Mouse (Mus musculus): ENCODE measurements around the gene Krt25. TPM values are rescaled to one million over a fixed set of nuclear protein-coding genes. Genes with fewer than 3 reads are reported as not detected.

Gene Krt25
- polyA plus RNA-seq, 1 experiment, result 0.16 TPM

DNA sequence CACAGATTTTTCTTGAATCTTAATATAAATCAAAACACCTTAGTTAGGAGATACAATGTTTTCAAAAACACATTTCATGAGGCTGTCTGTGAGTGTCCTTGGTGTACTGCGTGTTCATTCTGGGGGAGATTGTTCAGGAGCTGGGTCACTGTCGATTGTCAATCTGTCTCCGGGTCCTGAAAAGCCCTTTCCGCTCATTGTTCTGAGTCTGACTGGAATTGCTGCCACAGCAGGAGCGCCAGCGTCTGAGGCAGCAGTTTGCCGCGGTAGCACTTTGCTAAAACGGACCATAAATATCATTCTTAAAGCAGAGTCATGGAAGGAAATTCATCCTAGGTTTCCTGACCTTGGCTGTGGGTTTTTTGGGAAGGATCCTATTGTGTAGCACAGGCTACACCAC, 57.0 kb downstream of the Krt25 start:
- DNase-seq, result no peak
- 37% methylated on average over 9 of the region's 9 CpGs for WGBS
- H3K36me3 ChIP-seq (ENCODE audit: control insufficient read depth, insufficient read depth, low read length), result no peaks in the 10 kb centered on the region
- H3K27me3 ChIP-seq (ENCODE audit: control insufficient read depth, insufficient read depth, low read length), result no peaks in the 10 kb centered on the region; the same call in 1 of the 2 replicates
- H3K27ac ChIP-seq (ENCODE audit: control insufficient read depth, insufficient read depth, low read length), result no peak overlapping the region
- H3K4me1 ChIP-seq (replicated peaks; ENCODE audit: control insufficient read depth, insufficient read depth, low read length), result no peaks in the 10 kb centered on the region
- TF ChIP-seq CTCF (IDR thresholded peaks at IDR 0.05; ENCODE audit: borderline replicate concordance, control insufficient read depth, extremely low read depth, insufficient read depth, low read length, poor library complexity) (no peak), POLR2A (IDR thresholded peaks at IDR 0.05; ENCODE audit: control insufficient read depth, extremely low read depth, insufficient read depth, low read length, poor library complexity) (no peak)
- no peak overlapping the region for H3K4me3 ChIP-seq (ENCODE audit: control insufficient read depth, insufficient read depth, low read length)

Other genes starting within 250 kb of the Krt25 start
- 5.2 and 7.5 TPM in 2 replicates for gene Tns4, start 233.6 kb downstream of the Krt25 start, polyA plus RNA-seq (2012; rRNA removed)
- gene Ccr7, start 167.9 kb downstream of the Krt25 start, polyA plus RNA-seq (2012; rRNA removed), result 202 and 240 TPM in 2 replicates
- 37.0 and 43.5 TPM in 2 replicates for gene Smarce1, start 91.9 kb downstream of the Krt25 start, polyA plus RNA-seq (2012; rRNA removed)
- 0.23 and 0.40 TPM in 2 replicates for gene Krt222, start 78.9 kb downstream of the Krt25 start, polyA plus RNA-seq (2012; rRNA removed)
- 0.10 and 0.12 TPM in 2 replicates for gene Krt24, start 37.7 kb downstream of the Krt25 start, polyA plus RNA-seq (2012; rRNA removed)
- not detected in 2 replicates for gene Krt26, start 15.0 kb upstream of the Krt25 start, polyA plus RNA-seq (2012; rRNA removed)
- gene Krt27, start 28.2 kb upstream of the Krt25 start, polyA plus RNA-seq (2012; rRNA removed), result 0.05 and 0.13 TPM in 2 replicates
- gene Krt28, start 52.0 kb upstream of the Krt25 start, polyA plus RNA-seq (2012; rRNA removed), result not detected in 2 replicates
- 4.9 and 6.4 TPM in 2 replicates for gene Krt10, start 66.4 kb upstream of the Krt25 start, polyA plus RNA-seq (2012; rRNA removed)
- gene Krt12, start 99.3 kb upstream of the Krt25 start, polyA plus RNA-seq (2012; rRNA removed), result 0.27 and 0.34 TPM in 2 replicates
- 0.65 and 1.0 TPM in 2 replicates for gene Krt20, start 115.2 kb upstream of the Krt25 start, polyA plus RNA-seq (2012; rRNA removed)
- gene Krt23, start 170.2 kb upstream of the Krt25 start, polyA plus RNA-seq (2012; rRNA removed), result 1.5 and 1.7 TPM in 2 replicates
- 0.11 TPM in 1 of 2 replicates, not detected in the other for gene Krt39, start 198.4 kb upstream of the Krt25 start, polyA plus RNA-seq (2012; rRNA removed)
- 0.09 TPM in 1 of 2 replicates, not detected in the other for gene Krt40, start 220.2 kb upstream of the Krt25 start, polyA plus RNA-seq (2012; rRNA removed)
- 0.46 and 0.66 TPM in 2 replicates for gene Krtap3-3, start 227.9 kb upstream of the Krt25 start, polyA plus RNA-seq (2012; rRNA removed)
- 0.15 and 0.19 TPM in 2 replicates for gene Krtap3-2, start 233.9 kb upstream of the Krt25 start, polyA plus RNA-seq (2012; rRNA removed)
- not detected in 2 replicates for gene Gm11939, start 236.5 kb upstream of the Krt25 start, polyA plus RNA-seq (2012; rRNA removed)
- gene Krtap3-1, start 243.7 kb upstream of the Krt25 start, polyA plus RNA-seq (2012; rRNA removed), result 0.43 and 0.81 TPM in 2 replicates

All from thymus, adult 2 months (tissue).